Mouse (Mus musculus) CH12.LX (cell line): ENCODE results near the gene Smug1. TPM values are rescaled to one million over a fixed set of nuclear protein-coding genes. Genes with fewer than 3 reads are reported as not detected.

Experiments used
- polyA plus RNA-seq: library from polyadenylated mRNA; unstranded; fragments of >175 nt; gene quantifications from 2 replicates; pipeline ENCODE4 v1.2.1, GENCODE M21; 2012; ENCODE audit warnings: low read depth; ENCODE audit not compliant: insufficient read length
- total RNA-seq, 2 experiments: library from RNA; depleted of rRNA; stranded (reverse); fragments of 300-350 nt in 1 of 2; fragments of >200 nt in 1 of 2; gene quantifications; 2 replicates each; pipeline ENCODE4 v1.2.3; 2012 to 2014

The Smug1 gene
- total and polyA plus RNA-seq, 3 experiments, result 6.1 to 9.8 (median 7.8) TPM

Other genes starting within 250 kb of the Smug1 start
- not detected in 2 replicates for gene Hoxc13, start 246.0 kb downstream of the Smug1 start, total RNA-seq (2012; rRNA removed)
- gene Hoxc13, start 246.0 kb downstream of the Smug1 start, total RNA-seq (2014; rRNA removed), result not detected in 2 replicates
- gene Hoxc13, start 246.0 kb downstream of the Smug1 start, polyA plus RNA-seq, result not detected in 2 replicates
- gene Hoxc12, start 230.3 kb downstream of the Smug1 start, total RNA-seq (2012; rRNA removed), result not detected in 2 replicates
- not detected in 2 replicates for gene Hoxc12, start 230.3 kb downstream of the Smug1 start, total RNA-seq (2014; rRNA removed)
- gene Hoxc12, start 230.3 kb downstream of the Smug1 start, polyA plus RNA-seq, result not detected in 2 replicates
- gene Hoxc11, start 212.7 kb downstream of the Smug1 start, total RNA-seq (2012; rRNA removed), result not detected in 2 replicates
- gene Hoxc11, start 212.7 kb downstream of the Smug1 start, total RNA-seq (2014; rRNA removed), result not detected in 2 replicates
- not detected in 2 replicates for gene Hoxc11, start 212.7 kb downstream of the Smug1 start, polyA plus RNA-seq
- not detected in 2 replicates for gene Hoxc10, start 200.3 kb downstream of the Smug1 start, total RNA-seq (2012; rRNA removed)
- gene Hoxc10, start 200.3 kb downstream of the Smug1 start, total RNA-seq (2014; rRNA removed), result not detected in 2 replicates
- 0.11 and 0.12 TPM in 2 replicates for gene Hoxc10, start 200.3 kb downstream of the Smug1 start, polyA plus RNA-seq
- gene Hoxc5, start 199.6 kb downstream of the Smug1 start, total RNA-seq (2012; rRNA removed), result not detected in 2 replicates
- gene Hoxc5, start 199.6 kb downstream of the Smug1 start, total RNA-seq (2014; rRNA removed), result 0.15 TPM in 1 of 2 replicates, not detected in the other
- gene Hoxc5, start 199.6 kb downstream of the Smug1 start, polyA plus RNA-seq, result 0.16 and 0.22 TPM in 2 replicates
- gene Hoxc9, start 190.7 kb downstream of the Smug1 start, total RNA-seq (2012; rRNA removed), result not detected in 2 replicates
- gene Hoxc9, start 190.7 kb downstream of the Smug1 start, total RNA-seq (2014; rRNA removed), result 0.12 TPM in 1 of 2 replicates, not detected in the other
- 0.20 and 0.26 TPM in 2 replicates for gene Hoxc9, start 190.7 kb downstream of the Smug1 start, polyA plus RNA-seq
- gene Hoxc8, start 176.5 kb downstream of the Smug1 start, total RNA-seq (2012; rRNA removed), result not detected in 2 replicates
- not detected in 2 replicates for gene Hoxc8, start 176.5 kb downstream of the Smug1 start, total RNA-seq (2014; rRNA removed)
- not detected in 2 replicates for gene Hoxc8, start 176.5 kb downstream of the Smug1 start, polyA plus RNA-seq
- 0.42 and 0.76 TPM in 2 replicates for gene Hoxc6, start 168.8 kb downstream of the Smug1 start, total RNA-seq (2012; rRNA removed)
- 0.59 and 0.79 TPM in 2 replicates for gene Hoxc6, start 168.8 kb downstream of the Smug1 start, total RNA-seq (2014; rRNA removed)
- gene Hoxc6, start 168.8 kb downstream of the Smug1 start, polyA plus RNA-seq, result 2.9 and 4.5 TPM in 2 replicates
- 5.7 and 7.8 TPM in 2 replicates for gene Hoxc4, start 148.2 kb downstream of the Smug1 start, total RNA-seq (2012; rRNA removed)
- 8.6 and 10.4 TPM in 2 replicates for gene Hoxc4, start 148.2 kb downstream of the Smug1 start, total RNA-seq (2014; rRNA removed)
- gene Hoxc4, start 148.2 kb downstream of the Smug1 start, polyA plus RNA-seq, result 31.7 and 37.0 TPM in 2 replicates
- 94.9 and 99.6 TPM in 2 replicates for gene Cbx5, start 72.7 kb upstream of the Smug1 start, total RNA-seq (2012; rRNA removed)
- gene Cbx5, start 72.7 kb upstream of the Smug1 start, total RNA-seq (2014; rRNA removed), result 152 and 171 TPM in 2 replicates
- 128 and 151 TPM in 2 replicates for gene Cbx5, start 72.7 kb upstream of the Smug1 start, polyA plus RNA-seq
- 635 and 691 TPM in 2 replicates for gene Hnrnpa1, start 73.3 kb upstream of the Smug1 start, total RNA-seq (2012; rRNA removed)
- 757 and 802 TPM in 2 replicates for gene Hnrnpa1, start 73.3 kb upstream of the Smug1 start, total RNA-seq (2014; rRNA removed)
- gene Hnrnpa1, start 73.3 kb upstream of the Smug1 start, polyA plus RNA-seq, result 1,746 and 1,799 TPM in 2 replicates
- 0.13 TPM in 1 of 2 replicates, not detected in the other for gene Nfe2, start 91.3 kb upstream of the Smug1 start, total RNA-seq (2012; rRNA removed)
- gene Nfe2, start 91.3 kb upstream of the Smug1 start, total RNA-seq (2014; rRNA removed), result not detected in 2 replicates
- gene Nfe2, start 91.3 kb upstream of the Smug1 start, polyA plus RNA-seq, result 0.14 and 0.33 TPM in 2 replicates
- 80.0 and 97.9 TPM in 2 replicates for gene Copz1, start 105.6 kb upstream of the Smug1 start, total RNA-seq (2012; rRNA removed)
- 135 and 148 TPM in 2 replicates for gene Copz1, start 105.6 kb upstream of the Smug1 start, total RNA-seq (2014; rRNA removed)
- 263 and 271 TPM in 2 replicates for gene Copz1, start 105.6 kb upstream of the Smug1 start, polyA plus RNA-seq
- 0.25 and 0.42 TPM in 2 replicates for gene Gpr84, start 143.5 kb upstream of the Smug1 start, total RNA-seq (2012; rRNA removed)
- 0.26 and 0.66 TPM in 2 replicates for gene Gpr84, start 143.5 kb upstream of the Smug1 start, total RNA-seq (2014; rRNA removed)
- gene Gpr84, start 143.5 kb upstream of the Smug1 start, polyA plus RNA-seq, result 0.79 and 1.4 TPM in 2 replicates
- gene Zfp385a, start 173.0 kb upstream of the Smug1 start, total RNA-seq (2012; rRNA removed), result 2.7 and 3.1 TPM in 2 replicates
- gene Zfp385a, start 173.0 kb upstream of the Smug1 start, total RNA-seq (2014; rRNA removed), result 1.0 and 1.2 TPM in 2 replicates
- 45.2 and 59.9 TPM in 2 replicates for gene Zfp385a, start 173.0 kb upstream of the Smug1 start, polyA plus RNA-seq
- gene Itga5, start 199.7 kb upstream of the Smug1 start, total RNA-seq (2012; rRNA removed), result 0.17 and 0.21 TPM in 2 replicates
- 0.07 and 0.28 TPM in 2 replicates for gene Itga5, start 199.7 kb upstream of the Smug1 start, total RNA-seq (2014; rRNA removed)
- gene Itga5, start 199.7 kb upstream of the Smug1 start, polyA plus RNA-seq, result 1.6 and 1.8 TPM in 2 replicates